Mouse (Mus musculus) heart, adult 10 weeks (tissue): ENCODE data around the gene Gm9918. TPM values are rescaled to one million over a fixed set of nuclear protein-coding genes. Genes with fewer than 3 reads are reported as not detected.

Source experiments
- polyA plus RNA-seq: library from polyadenylated mRNA; stranded (reverse); fragments of 350-450 nt; fragmentation: Illumina TruSeq; extraction: RNeasy Lipid Tissue Mini Kit (QIAGEN cat#74804); gene quantifications from one replicate; pipeline ENCODE4 v1.2.3, GENCODE M21; 2014; ENCODE audit warnings: low read depth, low replicate concordance

The Gm9918 gene
- polyA plus RNA-seq: not detected

DNA sequence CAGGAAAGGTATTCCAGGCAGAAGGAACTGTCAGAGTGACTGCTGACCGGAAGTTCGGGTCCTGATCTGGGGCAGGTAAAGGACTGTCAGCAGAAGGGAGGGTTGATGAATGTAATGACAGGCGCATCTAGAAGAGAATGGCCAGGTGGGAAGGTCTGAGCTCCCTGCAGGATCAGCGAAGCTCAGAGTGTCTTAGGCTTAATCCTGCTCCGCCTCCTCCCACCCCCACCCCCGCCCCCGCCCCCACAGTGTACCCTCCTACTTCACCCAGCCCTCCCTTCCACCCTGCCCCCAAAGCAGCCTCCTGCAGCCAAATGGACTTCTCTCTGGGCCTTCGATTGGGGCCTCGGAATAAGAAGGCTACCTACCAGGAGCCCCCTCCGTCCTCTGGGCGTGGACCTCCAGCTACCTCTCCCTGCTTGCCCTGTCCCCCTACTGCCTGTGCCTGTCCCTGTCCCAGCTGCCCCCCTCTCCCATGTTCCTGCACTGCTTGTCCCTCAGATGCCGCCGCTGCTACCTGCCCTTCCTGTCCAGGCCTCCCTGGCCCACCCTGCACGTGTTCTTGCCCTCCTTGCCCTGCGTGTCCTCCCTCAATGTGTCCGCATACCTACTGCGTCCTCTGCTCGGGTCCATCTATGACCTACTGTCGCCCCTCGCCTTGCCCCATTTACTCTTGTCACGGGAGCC, at the start of gene Gm9918:
TSS of gene Gm9918 (plus strand) at position 290 of the 687 bp plus-strand sequence.

GRCm38 (mm10) chr15:102231748-102232147, 38.6 kb upstream of the Gm9918 start, which contains the start of gene Itgb7:
Gene Itgb7, minus strand, starts transcription at chr15:102231944.

DNA sequence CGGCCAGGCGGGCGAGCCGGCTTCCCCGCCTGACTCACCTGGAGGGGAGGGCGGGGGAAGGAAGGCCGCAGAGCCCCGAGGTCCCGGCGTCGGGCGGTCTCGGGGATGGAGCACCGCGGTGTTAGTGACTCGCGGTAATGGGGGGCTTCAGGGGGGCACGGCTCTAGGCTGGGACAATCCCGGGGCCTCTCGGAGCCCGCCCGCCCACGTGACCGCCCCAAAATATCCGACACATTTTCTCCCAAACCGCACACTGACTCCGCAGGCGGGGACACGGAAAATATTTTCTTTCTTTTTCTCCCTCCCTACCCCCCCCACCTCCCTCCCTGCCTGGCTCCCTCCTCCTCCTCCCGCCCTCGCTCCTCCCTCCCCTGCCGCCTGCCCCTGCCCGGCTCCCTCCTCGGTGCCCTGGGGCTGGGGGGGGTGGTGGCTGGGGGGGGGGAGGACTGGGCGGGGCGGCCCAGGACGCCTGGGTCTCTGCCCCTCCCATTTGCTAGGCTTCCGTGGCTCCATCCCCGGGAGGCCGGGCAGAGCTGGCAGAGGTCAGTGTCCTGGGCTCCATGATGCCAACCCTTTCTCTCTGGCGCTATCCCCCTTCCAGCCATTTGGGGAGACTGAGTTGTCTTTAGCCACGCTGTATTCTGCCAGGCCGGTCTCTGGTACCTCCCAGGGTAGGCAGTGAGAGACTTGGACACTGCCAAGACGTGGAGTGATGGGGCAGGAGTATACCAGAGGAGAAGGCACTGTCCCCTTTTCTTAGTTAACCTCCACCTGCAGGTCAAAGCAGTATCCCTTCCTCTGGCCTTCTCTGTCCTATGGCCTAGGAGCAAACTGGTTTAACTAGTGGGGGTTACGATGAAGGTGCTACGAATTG, 12.9 kb upstream of the Gm9918 start, which contains the start of gene Rarg:
TSS of gene Rarg (minus strand) at position 316 of the 874 bp plus-strand sequence.

DNA sequence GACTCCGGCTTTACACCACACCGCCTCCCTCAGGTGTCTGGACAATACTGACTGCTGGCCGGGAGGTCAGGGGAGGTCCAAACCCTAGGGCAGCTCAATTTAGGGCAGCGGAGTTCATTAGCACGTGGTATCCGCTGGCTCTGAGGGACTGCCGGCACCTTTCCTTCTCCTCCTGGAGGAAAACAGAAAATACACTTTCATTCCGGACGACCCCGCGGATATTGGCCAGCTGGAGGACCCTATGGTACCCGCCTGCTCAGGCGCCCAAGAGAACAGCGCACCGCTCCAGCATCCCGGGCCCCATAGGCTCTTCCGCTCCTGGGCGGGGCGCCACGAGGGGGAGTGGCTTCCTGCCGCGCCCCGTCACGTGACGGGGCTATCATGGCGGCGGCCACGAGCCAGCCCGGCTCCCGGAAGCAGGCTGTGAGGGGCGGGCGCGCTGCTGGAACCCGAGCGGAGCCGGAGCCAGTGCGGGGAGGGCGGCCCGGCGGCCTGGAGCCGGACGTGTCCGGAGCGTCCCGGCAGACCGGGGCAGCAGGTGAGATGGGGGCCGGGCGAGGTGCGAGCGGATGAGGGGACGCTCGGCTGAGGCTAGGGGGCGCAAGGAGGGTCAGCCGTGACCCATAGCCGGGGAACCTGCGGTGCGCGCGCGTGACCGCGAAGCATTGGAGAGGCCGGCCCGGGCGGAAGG, 8.9 kb downstream of the Gm9918 start, which contains the start of gene Mfsd5:
TSS of gene Mfsd5 (plus strand) at position 363 of the 691 bp plus-strand sequence.

GRCm38 (mm10) chr15:102295633-102296367, 25.4 kb downstream of the Gm9918 start, which contains the start of gene Espl1:
Gene Espl1, plus strand, starts transcription at chr15:102296266.

Other genes with a start within 250 kb of the Gm9918 start
- 4.3 TPM for gene Krt18, start 242.4 kb upstream of the Gm9918 start, polyA plus RNA-seq
- 124 TPM for gene Eif4b, start 196.8 kb upstream of the Gm9918 start, polyA plus RNA-seq
- 177 TPM for gene Tns2, start 170.2 kb upstream of the Gm9918 start, polyA plus RNA-seq
- gene Spryd3, start 134.3 kb upstream of the Gm9918 start, polyA plus RNA-seq: 17.0 TPM
- gene Igfbp6, start 126.2 kb upstream of the Gm9918 start, polyA plus RNA-seq: 46.2 TPM
- gene Soat2, start 120.0 kb upstream of the Gm9918 start, polyA plus RNA-seq: not detected
- 39.0 TPM for gene Zfp740, start 67.3 kb upstream of the Gm9918 start, polyA plus RNA-seq
- 25.3 TPM for gene Csad, start 65.8 kb upstream of the Gm9918 start, polyA plus RNA-seq
- 1.5 TPM for gene Itgb7, start 38.6 kb upstream of the Gm9918 start, polyA plus RNA-seq
- 15.4 TPM for gene Rarg, start 13.0 kb upstream of the Gm9918 start, polyA plus RNA-seq
- 19.2 TPM for gene Mfsd5, start 8.9 kb downstream of the Gm9918 start, polyA plus RNA-seq
- 3.6 TPM for gene Espl1, start 25.7 kb downstream of the Gm9918 start, polyA plus RNA-seq
- gene Pfdn5, start 55.6 kb downstream of the Gm9918 start, polyA plus RNA-seq: 278 TPM
- 24.5 TPM for gene Myg1, start 61.1 kb downstream of the Gm9918 start, polyA plus RNA-seq
- 12.0 TPM for gene Aaas, start 80.2 kb downstream of the Gm9918 start, polyA plus RNA-seq
- gene Sp7, start 96.6 kb downstream of the Gm9918 start, polyA plus RNA-seq: not detected
- 15.9 TPM for gene Sp1, start 135.6 kb downstream of the Gm9918 start, polyA plus RNA-seq
- not detected for gene Amhr2, start 174.8 kb downstream of the Gm9918 start, polyA plus RNA-seq
- gene Prr13, start 188.5 kb downstream of the Gm9918 start, polyA plus RNA-seq: 44.3 TPM
- gene Pcbp2, start 200.0 kb downstream of the Gm9918 start, polyA plus RNA-seq: 506 TPM
- gene Gm10337, start 233.2 kb downstream of the Gm9918 start, polyA plus RNA-seq: not detected
- 3.5 TPM for gene Map3k12, start 246.5 kb downstream of the Gm9918 start, polyA plus RNA-seq
- gene Tarbp2, start 247.6 kb downstream of the Gm9918 start, polyA plus RNA-seq: 56.6 TPM